Mouse (Mus musculus) lung, adult 2 months (tissue): Measurements from ENCODE around the gene Cacna2d1.

Source experiments
- CTCF ChIP-seq: fragments of 200-500 bp; IDR thresholded peaks from 2 replicates; pipeline ENCODE4 v1.5.1; 2011; ENCODE audit warnings: mild to moderate bottlenecking, low read length, control low read depth; ENCODE audit not compliant: insufficient read depth
- POLR2A ChIP-seq: fragments of 200-500 bp; IDR thresholded peaks from 2 replicates; pipeline ENCODE4 v1.6.1; 2011; ENCODE audit warnings: low read depth, mild to moderate bottlenecking, control low read depth, low read length, borderline replicate concordance; ENCODE audit errors: extremely low read depth

GRCm38 (mm10) chr5:15982573-15982972 is 48.1 kb downstream of the Cacna2d1 start:
- no peak for TF ChIP-seq POLR2A
- TF ChIP-seq CTCF, result no peak
